Mouse (Mus musculus) CH12.LX (cell line): Measurements from ENCODE around the gene Agtpbp1. TPM values are rescaled to one million over a fixed set of nuclear protein-coding genes. Genes with fewer than 3 reads are reported as not detected.

Experiments used
- DNase-seq: peaks from one replicate; pipeline ENCODE4 v3.0.0-alpha.2; 2013; ENCODE audit errors: extremely low read depth
- H3K27ac ChIP-seq: 2 replicates; pipeline ENCODE4 v1.5.1; 2012; ENCODE audit warnings: low read depth, mild to moderate bottlenecking, control low read depth, moderate library complexity; ENCODE audit not compliant: insufficient read depth
- H3K27me3 ChIP-seq: replicated peaks from 2 replicates; pipeline ENCODE3; 2012; ENCODE audit warnings: inconsistent platforms
- H3K36me3 ChIP-seq, 2 experiments: replicated peaks in 1 of 2; 2 replicates each; pipeline versions ENCODE3 to v1.6.1; 2012; ENCODE audit warnings: inconsistent platforms in 1 of 2, low read length in 1 of 2, mild to moderate bottlenecking in 1 of 2, mixed read lengths in 1 of 2, moderate library complexity in 1 of 2; ENCODE audit not compliant: control insufficient read depth in 1 of 2, insufficient read depth in 1 of 2
- H3K4me1 ChIP-seq, 2 experiments: 2 replicates each; pipeline ENCODE4 v1.6.1; 2012; ENCODE audit warnings: inconsistent platforms in 1 of 2, moderate library complexity in 1 of 2; ENCODE audit not compliant: insufficient read depth in 2 of 2, control insufficient read depth in 1 of 2
- H3K4me2 ChIP-seq: 2 replicates; pipeline ENCODE4 v1.6.1; 2012; ENCODE audit warnings: low read depth, mild to moderate bottlenecking, control low read depth; ENCODE audit not compliant: poor library complexity, insufficient read depth, severe bottlenecking
- H3K4me3 ChIP-seq, 3 experiments: fragments of 150-350 bp in 1 of 3; sonication (generic) in 1 of 3; replicated peaks in 1 of 3; 2 replicates each; pipeline versions ENCODE3 to v1.5.1; 2011 to 2012; ENCODE audit warnings: low read depth in 2 of 3, low read length in 2 of 3, mild to moderate bottlenecking in 2 of 3, moderate library complexity in 2 of 3, control low read depth in 1 of 3, improper control_type of control experiment in 1 of 3, inconsistent platforms in 1 of 3, mixed read lengths in 1 of 3; ENCODE audit not compliant: poor library complexity in 1 of 3
- H3K79me2 ChIP-seq: replicated peaks from 2 replicates; pipeline ENCODE4 v1.6.1; 2012; ENCODE audit warnings: mild to moderate bottlenecking, moderate library complexity; ENCODE audit not compliant: control insufficient read depth, poor library complexity, insufficient read depth, severe bottlenecking; ENCODE audit errors: extremely low read depth
- H3K9ac ChIP-seq: 2 replicates; pipeline ENCODE4 v1.6.1; 2012; ENCODE audit warnings: low read depth, mild to moderate bottlenecking, control low read depth, moderate library complexity; ENCODE audit not compliant: insufficient read depth
- H3K9me3 ChIP-seq: replicated peaks from 2 replicates; pipeline ENCODE3; 2012; ENCODE audit warnings: low read length, inconsistent platforms, mixed read lengths
- BHLHE40 ChIP-seq: IDR thresholded peaks from 2 replicates; pipeline ENCODE4 v1.6.1; 2011; ENCODE audit warnings: mild to moderate bottlenecking, low read depth, low read length, improper control_type of control experiment
- CTCF ChIP-seq, 2 experiments: IDR thresholded peaks in 1 of 2; conservative IDR thresholded peaks in 1 of 2; 2 replicates each; pipeline ENCODE4 v1.5.1; 2011 to 2012; ENCODE audit warnings: low read depth in 2 of 2, low read length in 2 of 2, improper control_type of control experiment in 1 of 2, inconsistent platforms in 1 of 2, mild to moderate bottlenecking in 1 of 2, moderate library complexity in 1 of 2
- IRF4 ChIP-seq: IDR thresholded peaks from 2 replicates; pipeline ENCODE4 v1.6.1; 2014; ENCODE audit warnings: low read depth, mild to moderate bottlenecking, inconsistent platforms, low read length, improper control_type of control experiment
- MXI1 ChIP-seq: IDR thresholded peaks from 2 replicates; pipeline ENCODE4 v1.6.1; 2011; ENCODE audit warnings: mild to moderate bottlenecking, low read depth, low read length, improper control_type of control experiment
- NELFE ChIP-seq: IDR thresholded peaks from 2 replicates; pipeline ENCODE4 v1.6.1; 2011; ENCODE audit warnings: low read depth, low read length, improper control_type of control experiment
- SIN3A ChIP-seq: IDR thresholded peaks from 2 replicates; pipeline ENCODE4 v1.6.1; 2012; ENCODE audit warnings: low read length, improper control_type of control experiment, inconsistent platforms
- TBP ChIP-seq: conservative IDR thresholded peaks from 2 replicates; pipeline ENCODE4 v1.6.1; 2011; ENCODE audit warnings: low read depth, low read length, improper control_type of control experiment
- USF2 ChIP-seq: conservative IDR thresholded peaks from 2 replicates; pipeline ENCODE4 v1.6.1; 2011; ENCODE audit warnings: low read depth, low read length, improper control_type of control experiment
- ZC3H11A ChIP-seq: IDR thresholded peaks from 2 replicates; pipeline ENCODE4 v1.6.1; 2012; ENCODE audit warnings: low read depth, mild to moderate bottlenecking, inconsistent platforms, low read length, improper control_type of control experiment
- ZKSCAN1 ChIP-seq: IDR thresholded peaks from 2 replicates; pipeline ENCODE4 v1.6.1; 2012; ENCODE audit warnings: low read depth, inconsistent platforms, low read length, improper control_type of control experiment, borderline replicate concordance
- ZMIZ1 ChIP-seq: IDR thresholded peaks from 2 replicates; pipeline ENCODE4 v1.6.1; 2012; ENCODE audit warnings: low read depth, mild to moderate bottlenecking, inconsistent platforms, low read length, improper control_type of control experiment
- ZNF384 ChIP-seq: IDR thresholded peaks from 2 replicates; pipeline ENCODE4 v1.6.1; 2012; ENCODE audit warnings: low read depth, low read length, improper control_type of control experiment, inconsistent platforms
- dilution Hi-C: fragments of 300-500 bp; cut with MboI; formaldehyde crosslinking; loops from 2 replicates; pipeline ENCODE4 v1.14.3; 2020; ENCODE audit warnings: low sequenced_read_pairs; ENCODE audit not compliant: extremely low pct_unique_long_range_greater_than_20kb, extremely low pct_ligation_motif_present
- in situ Hi-C: fragments of 300-500 bp; cut with MboI; formaldehyde crosslinking; loops from 3 replicates; pipeline ENCODE4 v1.14.3; 2019; ENCODE audit warnings: low sequenced_read_pairs, low pct_ligation_motif_present, low pct_unique_long_range_greater_than_20kb, mixed read lengths
- polyA plus RNA-seq: library from polyadenylated mRNA; unstranded; fragments of >175 nt; gene quantifications from 2 replicates; pipeline ENCODE4 v1.2.1, GENCODE M21; 2012; ENCODE audit warnings: low read depth; ENCODE audit not compliant: insufficient read length
- total RNA-seq, 2 experiments: library from RNA; depleted of rRNA; stranded (reverse); fragments of 300-350 nt in 1 of 2; fragments of >200 nt in 1 of 2; gene quantifications; 2 replicates each; pipeline ENCODE4 v1.2.3; 2012 to 2014

Agtpbp1 gene
- total and polyA plus RNA-seq, 3 experiments: 15.7 to 21.5 (median 19.5) TPM

GRCm38 (mm10) chr13:59589672-59590071 lies 4.6 kb upstream of the Agtpbp1 start:
- Histone ChIP-seq H3K36me3 (peaks cover 41 to 74% of the 10 kb centered on the region in 2 experiments), H3K4me1 (peaks cover 2 to 26% of the 10 kb centered on the region in 2 experiments), H3K9me3 (no peaks in the 10 kb centered on the region), H3K4me3 (no peak overlapping the region), H3K9ac (no peak overlapping the region), H3K27me3 (no peaks in the 10 kb centered on the region), H3K27ac (no peak overlapping the region), H3K79me2 (peaks cover 29% of the 10 kb centered on the region), H3K4me2 (no peak overlapping the region)
- dilution Hi-C loops (no loop called here), in situ Hi-C loops (no loop called here)
- DNase-seq: no peak
- no peak for TF ChIP-seq USF2

- dilution Hi-C loops: no loop called here
- Histone ChIP-seq H3K27ac (no peak overlapping the region), H3K27me3 (no peaks in the 10 kb centered on the region), H3K9ac (no peak overlapping the region)
- peak; percentile 29; the same call in 1 of the 2 replicates for TF ChIP-seq ZKSCAN1
- no peak for TF ChIP-seq ZC3H11A
- TF ChIP-seq, all 38 proteins: peak for 1
- Histone ChIP-seq H3K4me3 (no peak overlapping the region), H3K79me2 (peaks cover 25% of the 10 kb centered on the region), H3K36me3 (peaks cover 34 to 52% of the 10 kb centered on the region in 2 experiments), H3K9me3 (no peaks in the 10 kb centered on the region), H3K4me1 (peaks cover 2 to 32% of the 10 kb centered on the region in 2 experiments), H3K4me2 (no peak overlapping the region)
- no peak for DNase-seq
- in situ Hi-C loops: no loop called here
Observed at GRCm38 (mm10) chr13:59587201-59587600, 2.2 kb upstream of the Agtpbp1 start.

GRCm38 (mm10) chr13:59585648-59586005 lies 600 bp upstream of the Agtpbp1 start:
- dilution Hi-C loops (no loop called here), in situ Hi-C loops (no loop called here)
- H3K4me3 ChIP-seq: peak overlapping the region; percentile 73 to 94 (median 76)

GRCm38 (mm10) chr13:59584481-59584880 lies 546 bp downstream of the Agtpbp1 start:
- Histone ChIP-seq H3K4me1 (peaks cover 2 to 32% of the 10 kb centered on the region in 2 experiments), H3K27me3 (no peaks in the 10 kb centered on the region), H3K4me2 (peak overlapping the region; percentile 78), H3K9me3 (no peaks in the 10 kb centered on the region), H3K79me2 (peaks cover 25% of the 10 kb centered on the region), H3K36me3 (peaks cover 15 to 27% of the 10 kb centered on the region in 2 experiments), H3K4me3 (peak overlapping the region; percentile 65 to 94 (median 66)), H3K9ac (peak overlapping the region; percentile 51), H3K27ac (no peak overlapping the region)
- in situ Hi-C loops (no loop called here), dilution Hi-C loops (no loop called here)
- TF ChIP-seq CTCF (conservative IDR thresholded peaks at IDR 0.05 in 1 of 2, IDR thresholded peaks at IDR 0.05 in 1 of 2; ENCODE audit: low read depth in 2 of 2, low read length in 2 of 2) (peak in 1 of 2 experiments; percentile 23; a peak in 1 of 4 replicates), MXI1 (peak; percentile 27; the same call in 1 of the 2 replicates), IRF4 (no peak), TBP (no peak), ZMIZ1 (peak; percentile 44; the same call in 1 of the 2 replicates), BHLHE40 (no peak), NELFE (no peak)
- DNase-seq: no peak

More at GRCm38 (mm10) chr13:59585648-59586005, 600 bp upstream of the Agtpbp1 start:
- TF ChIP-seq SIN3A: peak; percentile 7
- no peak for TF ChIP-seq ZNF384
- H3K9me3 ChIP-seq: no peaks in the 10 kb centered on the region
- H3K36me3 ChIP-seq: peaks cover 24 to 38% of the 10 kb centered on the region in 2 experiments
- peaks cover 2 to 32% of the 10 kb centered on the region in 2 experiments for H3K4me1 ChIP-seq
- peak overlapping the region; percentile 59 for H3K9ac ChIP-seq
- peak; percentile 22 for DNase-seq
- peak overlapping the region; percentile 65 for H3K4me2 ChIP-seq
- H3K27ac ChIP-seq: no peak overlapping the region
- no peaks in the 10 kb centered on the region for H3K27me3 ChIP-seq
- peaks cover 25% of the 10 kb centered on the region for H3K79me2 ChIP-seq
